Mouse (Mus musculus): ENCODE measurements around the gene Mmp17.

DNA sequence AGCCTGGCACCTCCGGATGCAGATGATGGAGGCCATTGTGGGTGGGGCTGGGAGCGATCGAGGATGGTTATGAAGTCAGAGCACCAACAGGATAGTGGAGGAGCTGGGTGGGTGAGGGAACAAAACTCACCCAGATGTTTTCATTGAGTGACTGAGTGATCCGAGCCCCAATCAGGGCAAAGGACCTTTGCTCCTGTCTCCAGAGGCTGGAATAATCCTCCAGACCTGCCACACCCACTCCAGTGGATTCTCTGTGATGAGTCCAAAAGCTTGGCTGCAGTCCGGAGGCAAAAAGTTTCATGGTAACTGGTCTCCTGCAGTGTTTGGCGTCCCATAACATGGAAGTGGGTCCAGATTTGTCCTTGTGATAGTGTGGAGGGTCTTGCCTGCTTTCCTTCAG lies 42.1 kb downstream of the Mmp17 start:
- TF ChIP-seq CTCF (IDR thresholded peaks at IDR 0.05; ENCODE audit: insufficient read depth, low read depth, low read length) (no peak), POLR2A (IDR thresholded peaks at IDR 0.05; ENCODE audit: insufficient read depth, low read depth, low read length) (no peak)
